Mouse (Mus musculus): ENCODE measurements around the gene H2-D1. TPM values are rescaled to one million over a fixed set of nuclear protein-coding genes. Genes with fewer than 3 reads are reported as not detected.

The H2-D1 gene
- total and polyA plus RNA-seq, 3 experiments: 60.1 to 97.9 TPM; not detected in 1

GRCm38 (mm10) chr17:35248986-35249385 is 13.5 kb upstream of the H2-D1 start:
- Histone ChIP-seq H3K79me2 (ENCODE audit: control insufficient read depth, insufficient read depth, low read length, poor library complexity) (peaks cover 33% of the 10 kb centered on the region), H3K9ac (ENCODE audit: control insufficient read depth, low read depth, low read length, poor library complexity, severe bottlenecking) (no peak overlapping the region), H3K36me3 (ENCODE audit: control insufficient read depth in 1 of 2, insufficient read depth in 2 of 2, low read length in 2 of 2) (peaks cover 16 to 39% of the 10 kb centered on the region in 2 experiments), H3K4me1 (ENCODE audit: control insufficient read depth in 1 of 2, insufficient read depth in 2 of 2, low read length in 2 of 2) (peaks cover 0 to 11% of the 10 kb centered on the region in 2 experiments; a peak in 3 of 4 replicates), H3K27ac (ENCODE audit: control insufficient read depth, low read depth, low read length) (no peak overlapping the region), H3K4me3 (ENCODE audit: control insufficient read depth in 1 of 2, insufficient read depth in 1 of 2, low read depth in 2 of 2, low read length in 2 of 2) (no peak overlapping the region), H3K27me3 (ENCODE audit: control insufficient read depth in 1 of 2, insufficient read depth in 2 of 2, low read length in 2 of 2) (no peaks in the 10 kb centered on the region), H3K9me3 (replicated peaks; ENCODE audit: insufficient read depth, low read length) (no peaks in the 10 kb centered on the region)
- TF ChIP-seq NRF1 (IDR thresholded peaks at IDR 0.05; ENCODE audit: insufficient read depth, low read depth, low read length, poor library complexity, severe bottlenecking) (no peak), MAFK (IDR thresholded peaks at IDR 0.05; ENCODE audit: borderline replicate concordance, low read depth, low read length) (no peak), ZNF384 (IDR thresholded peaks at IDR 0.05; ENCODE audit: low read depth, low read length) (no peak), E2F4 (IDR thresholded peaks at IDR 0.05; ENCODE audit: borderline replicate concordance, low read depth, low read length) (no peak), ZMIZ1 (IDR thresholded peaks at IDR 0.05; ENCODE audit: low read depth, low read length) (no peak), POLR2AphosphoS5 (IDR thresholded peaks at IDR 0.05; ENCODE audit: borderline replicate concordance, low read depth, low read length) (no peak), EP300 (IDR thresholded peaks at IDR 0.05; ENCODE audit: low read depth in 1 of 2, low read length in 2 of 2) (no peak), CHD1 (IDR thresholded peaks at IDR 0.05; ENCODE audit: low read depth, low read length) (no peak)
- no peak for DNase-seq (ENCODE audit: low read depth, low spot score)

- Histone ChIP-seq H3K36me3 (ENCODE audit: control insufficient read depth in 1 of 2, insufficient read depth in 2 of 2, low read length in 2 of 2) (peaks cover 10 to 38% of the 10 kb centered on the region in 2 experiments), H3K79me2 (ENCODE audit: control insufficient read depth, insufficient read depth, low read length, poor library complexity) (peaks cover 27% of the 10 kb centered on the region), H3K9me3 (replicated peaks; ENCODE audit: insufficient read depth, low read length) (no peaks in the 10 kb centered on the region), H3K9ac (ENCODE audit: control insufficient read depth, low read depth, low read length, poor library complexity, severe bottlenecking) (no peak overlapping the region), H3K4me3 (ENCODE audit: control insufficient read depth in 1 of 2, insufficient read depth in 1 of 2, low read depth in 2 of 2, low read length in 2 of 2) (no peak overlapping the region), H3K27me3 (ENCODE audit: control insufficient read depth in 1 of 2, insufficient read depth in 2 of 2, low read length in 2 of 2) (no peaks in the 10 kb centered on the region), H3K27ac (ENCODE audit: control insufficient read depth, low read depth, low read length) (no peak overlapping the region), H3K4me1 (ENCODE audit: control insufficient read depth in 1 of 2, insufficient read depth in 2 of 2, low read length in 2 of 2) (peaks cover 0 to 5% of the 10 kb centered on the region in 2 experiments; a peak in 2 of 4 replicates)
- DNase-seq (ENCODE audit: low read depth, low spot score): no peak
- TF ChIP-seq SMC3 (IDR thresholded peaks at IDR 0.05; ENCODE audit: low read depth, low read length) (no peak), CHD1 (IDR thresholded peaks at IDR 0.05; ENCODE audit: low read depth, low read length) (no peak), MAFK (IDR thresholded peaks at IDR 0.05; ENCODE audit: borderline replicate concordance, low read depth, low read length) (no peak), ZMIZ1 (IDR thresholded peaks at IDR 0.05; ENCODE audit: low read depth, low read length) (0 out of 2 replicates have a peak, but pooled peaks have one; percentile 4), POLR2AphosphoS2 (IDR thresholded peaks at IDR 0.05; ENCODE audit: low read length) (peak; percentile 28; the same call in 1 of the 2 replicates), RCOR1 (IDR thresholded peaks at IDR 0.05; ENCODE audit: low read depth, low read length) (no peak), USF2 (IDR thresholded peaks at IDR 0.05; ENCODE audit: borderline replicate concordance in 1 of 2, insufficient read depth in 1 of 2, low read depth in 1 of 2, low read length in 2 of 2) (no peak)
Measured at GRCm38 (mm10) chr17:35249451-35250197, 12.9 kb upstream of the H2-D1 start.
